Mouse (Mus musculus) CH12.LX (cell line): Measurements from ENCODE around the gene Sept12. TPM values are rescaled to one million over a fixed set of nuclear protein-coding genes. Genes with fewer than 3 reads are reported as not detected.

ENCODE experiments used
- DNase-seq: peaks from one replicate; pipeline ENCODE4 v3.0.0-alpha.2; 2013; ENCODE audit errors: extremely low read depth
- H3K27ac ChIP-seq: 2 replicates; pipeline ENCODE4 v1.5.1; 2012; ENCODE audit warnings: low read depth, mild to moderate bottlenecking, control low read depth, moderate library complexity; ENCODE audit not compliant: insufficient read depth
- H3K27me3 ChIP-seq: replicated peaks from 2 replicates; pipeline ENCODE3; 2012; ENCODE audit warnings: inconsistent platforms
- H3K36me3 ChIP-seq, 2 experiments: replicated peaks in 1 of 2; 2 replicates each; pipeline versions ENCODE3 to v1.6.1; 2012; ENCODE audit warnings: inconsistent platforms in 1 of 2, low read length in 1 of 2, mild to moderate bottlenecking in 1 of 2, mixed read lengths in 1 of 2, moderate library complexity in 1 of 2; ENCODE audit not compliant: control insufficient read depth in 1 of 2, insufficient read depth in 1 of 2
- H3K4me1 ChIP-seq, 2 experiments: 2 replicates each; pipeline ENCODE4 v1.6.1; 2012; ENCODE audit warnings: inconsistent platforms in 1 of 2, moderate library complexity in 1 of 2; ENCODE audit not compliant: insufficient read depth in 2 of 2, control insufficient read depth in 1 of 2
- H3K4me2 ChIP-seq: 2 replicates; pipeline ENCODE4 v1.6.1; 2012; ENCODE audit warnings: low read depth, mild to moderate bottlenecking, control low read depth; ENCODE audit not compliant: poor library complexity, insufficient read depth, severe bottlenecking
- H3K4me3 ChIP-seq, 3 experiments: fragments of 150-350 bp in 1 of 3; sonication (generic) in 1 of 3; replicated peaks in 1 of 3; 2 replicates each; pipeline versions ENCODE3 to v1.5.1; 2011 to 2012; ENCODE audit warnings: low read depth in 2 of 3, low read length in 2 of 3, mild to moderate bottlenecking in 2 of 3, moderate library complexity in 2 of 3, control low read depth in 1 of 3, improper control_type of control experiment in 1 of 3, inconsistent platforms in 1 of 3, mixed read lengths in 1 of 3; ENCODE audit not compliant: poor library complexity in 1 of 3
- H3K79me2 ChIP-seq: replicated peaks from 2 replicates; pipeline ENCODE4 v1.6.1; 2012; ENCODE audit warnings: mild to moderate bottlenecking, moderate library complexity; ENCODE audit not compliant: control insufficient read depth, poor library complexity, insufficient read depth, severe bottlenecking; ENCODE audit errors: extremely low read depth
- H3K9ac ChIP-seq: 2 replicates; pipeline ENCODE4 v1.6.1; 2012; ENCODE audit warnings: low read depth, mild to moderate bottlenecking, control low read depth, moderate library complexity; ENCODE audit not compliant: insufficient read depth
- H3K9me3 ChIP-seq: replicated peaks from 2 replicates; pipeline ENCODE3; 2012; ENCODE audit warnings: low read length, inconsistent platforms, mixed read lengths
- BHLHE40 ChIP-seq: IDR thresholded peaks from 2 replicates; pipeline ENCODE4 v1.6.1; 2011; ENCODE audit warnings: mild to moderate bottlenecking, low read depth, low read length, improper control_type of control experiment
- CHD1 ChIP-seq: IDR thresholded peaks from 2 replicates; pipeline ENCODE4 v1.6.1; 2012; ENCODE audit warnings: low read depth, low read length, improper control_type of control experiment, inconsistent platforms
- CTCF ChIP-seq, 2 experiments: IDR thresholded peaks in 1 of 2; conservative IDR thresholded peaks in 1 of 2; 2 replicates each; pipeline ENCODE4 v1.5.1; 2011 to 2012; ENCODE audit warnings: low read depth in 2 of 2, low read length in 2 of 2, improper control_type of control experiment in 1 of 2, inconsistent platforms in 1 of 2, mild to moderate bottlenecking in 1 of 2, moderate library complexity in 1 of 2
- E2F4 ChIP-seq: IDR thresholded peaks from 2 replicates; pipeline ENCODE4 v1.6.1; 2011; ENCODE audit warnings: low read depth, low read length, improper control_type of control experiment; ENCODE audit not compliant: insufficient replicate concordance
- EP300 ChIP-seq: IDR thresholded peaks from 2 replicates; pipeline ENCODE4 v1.6.1; 2011; ENCODE audit warnings: low read length, improper control_type of control experiment
- ETS1 ChIP-seq: conservative IDR thresholded peaks from 2 replicates; pipeline ENCODE4 v1.6.1; 2012; ENCODE audit warnings: low read depth, mild to moderate bottlenecking, inconsistent platforms, low read length, improper control_type of control experiment, moderate library complexity
- GABPA ChIP-seq: IDR thresholded peaks from 2 replicates; pipeline ENCODE4 v1.6.1; 2012; ENCODE audit warnings: low read depth, low read length, improper control_type of control experiment, inconsistent platforms; ENCODE audit not compliant: insufficient replicate concordance
- HCFC1 ChIP-seq: IDR thresholded peaks from 2 replicates; pipeline ENCODE4 v1.6.1; 2012; ENCODE audit warnings: low read depth, mild to moderate bottlenecking, inconsistent platforms, low read length, improper control_type of control experiment
- JUND ChIP-seq: conservative IDR thresholded peaks from 2 replicates; pipeline ENCODE4 v1.6.1; 2011; ENCODE audit warnings: low read depth, low read length, improper control_type of control experiment
- KAT2A ChIP-seq: IDR thresholded peaks from 2 replicates; pipeline ENCODE4 v1.6.1; 2012; ENCODE audit warnings: low read length, improper control_type of control experiment, inconsistent platforms; ENCODE audit not compliant: insufficient replicate concordance
- MAX ChIP-seq: IDR thresholded peaks from 2 replicates; pipeline ENCODE4 v1.6.1; 2011; ENCODE audit warnings: low read length, improper control_type of control experiment
- MEF2A ChIP-seq: IDR thresholded peaks from 2 replicates; pipeline ENCODE4 v1.6.1; 2014; ENCODE audit warnings: low read depth, mild to moderate bottlenecking, inconsistent platforms, low read length, improper control_type of control experiment, borderline replicate concordance
- MXI1 ChIP-seq: IDR thresholded peaks from 2 replicates; pipeline ENCODE4 v1.6.1; 2011; ENCODE audit warnings: mild to moderate bottlenecking, low read depth, low read length, improper control_type of control experiment
- MYC ChIP-seq: IDR thresholded peaks from 2 replicates; pipeline ENCODE4 v1.6.1; 2011; ENCODE audit warnings: low read depth, mild to moderate bottlenecking, improper control_type of control experiment, low read length
- NELFE ChIP-seq: IDR thresholded peaks from 2 replicates; pipeline ENCODE4 v1.6.1; 2011; ENCODE audit warnings: low read depth, low read length, improper control_type of control experiment
- NRF1 ChIP-seq: IDR thresholded peaks from 2 replicates; pipeline ENCODE4 v1.6.1; 2014; ENCODE audit warnings: low read depth, mild to moderate bottlenecking, inconsistent platforms, low read length, improper control_type of control experiment, moderate library complexity
- POLR2A ChIP-seq: IDR thresholded peaks from 2 replicates; pipeline ENCODE4 v1.6.1; 2011; ENCODE audit warnings: low read depth, mild to moderate bottlenecking, improper control_type of control experiment, low read length
- POLR2AphosphoS2 ChIP-seq: IDR thresholded peaks from 2 replicates; pipeline ENCODE4 v1.6.1; 2011; ENCODE audit warnings: low read depth, low read length, improper control_type of control experiment
- RAD21 ChIP-seq: IDR thresholded peaks from 2 replicates; pipeline ENCODE4 v1.6.1; 2011; ENCODE audit warnings: low read depth, mild to moderate bottlenecking, low read length, improper control_type of control experiment, moderate library complexity
- RCOR1 ChIP-seq: conservative IDR thresholded peaks from 2 replicates; pipeline ENCODE4 v1.6.1; 2012; ENCODE audit warnings: low read depth, mild to moderate bottlenecking, inconsistent platforms, low read length, improper control_type of control experiment
- SIN3A ChIP-seq: IDR thresholded peaks from 2 replicates; pipeline ENCODE4 v1.6.1; 2012; ENCODE audit warnings: low read length, improper control_type of control experiment, inconsistent platforms
- TBP ChIP-seq: conservative IDR thresholded peaks from 2 replicates; pipeline ENCODE4 v1.6.1; 2011; ENCODE audit warnings: low read depth, low read length, improper control_type of control experiment
- TCF12 ChIP-seq: IDR thresholded peaks from 2 replicates; pipeline ENCODE4 v1.6.1; 2014; ENCODE audit warnings: low read depth, mild to moderate bottlenecking, inconsistent platforms, low read length, improper control_type of control experiment
- UBTF ChIP-seq: IDR thresholded peaks from 2 replicates; pipeline ENCODE4 v1.6.1; 2012; ENCODE audit warnings: low read depth, mild to moderate bottlenecking, inconsistent platforms, low read length, improper control_type of control experiment, moderate library complexity
- USF2 ChIP-seq: conservative IDR thresholded peaks from 2 replicates; pipeline ENCODE4 v1.6.1; 2011; ENCODE audit warnings: low read depth, low read length, improper control_type of control experiment
- ZC3H11A ChIP-seq: IDR thresholded peaks from 2 replicates; pipeline ENCODE4 v1.6.1; 2012; ENCODE audit warnings: low read depth, mild to moderate bottlenecking, inconsistent platforms, low read length, improper control_type of control experiment
- ZKSCAN1 ChIP-seq: IDR thresholded peaks from 2 replicates; pipeline ENCODE4 v1.6.1; 2012; ENCODE audit warnings: low read depth, inconsistent platforms, low read length, improper control_type of control experiment, borderline replicate concordance
- dilution Hi-C: fragments of 300-500 bp; cut with MboI; formaldehyde crosslinking; loops from 2 replicates; pipeline ENCODE4 v1.14.3; 2020; ENCODE audit warnings: low sequenced_read_pairs; ENCODE audit not compliant: extremely low pct_unique_long_range_greater_than_20kb, extremely low pct_ligation_motif_present
- in situ Hi-C: fragments of 300-500 bp; cut with MboI; formaldehyde crosslinking; loops from 3 replicates; pipeline ENCODE4 v1.14.3; 2019; ENCODE audit warnings: low sequenced_read_pairs, low pct_ligation_motif_present, low pct_unique_long_range_greater_than_20kb, mixed read lengths
- polyA plus RNA-seq: library from polyadenylated mRNA; unstranded; fragments of >175 nt; gene quantifications from 2 replicates; pipeline ENCODE4 v1.2.1, GENCODE M21; 2012; ENCODE audit warnings: low read depth; ENCODE audit not compliant: insufficient read length
- total RNA-seq, 2 experiments: library from RNA; depleted of rRNA; stranded (reverse); fragments of 300-350 nt in 1 of 2; fragments of >200 nt in 1 of 2; gene quantifications; 2 replicates each; pipeline ENCODE4 v1.2.3; 2012 to 2014

The Sept12 gene
- total and polyA plus RNA-seq, 3 experiments: 0.13 TPM; not detected in 2

DNA sequence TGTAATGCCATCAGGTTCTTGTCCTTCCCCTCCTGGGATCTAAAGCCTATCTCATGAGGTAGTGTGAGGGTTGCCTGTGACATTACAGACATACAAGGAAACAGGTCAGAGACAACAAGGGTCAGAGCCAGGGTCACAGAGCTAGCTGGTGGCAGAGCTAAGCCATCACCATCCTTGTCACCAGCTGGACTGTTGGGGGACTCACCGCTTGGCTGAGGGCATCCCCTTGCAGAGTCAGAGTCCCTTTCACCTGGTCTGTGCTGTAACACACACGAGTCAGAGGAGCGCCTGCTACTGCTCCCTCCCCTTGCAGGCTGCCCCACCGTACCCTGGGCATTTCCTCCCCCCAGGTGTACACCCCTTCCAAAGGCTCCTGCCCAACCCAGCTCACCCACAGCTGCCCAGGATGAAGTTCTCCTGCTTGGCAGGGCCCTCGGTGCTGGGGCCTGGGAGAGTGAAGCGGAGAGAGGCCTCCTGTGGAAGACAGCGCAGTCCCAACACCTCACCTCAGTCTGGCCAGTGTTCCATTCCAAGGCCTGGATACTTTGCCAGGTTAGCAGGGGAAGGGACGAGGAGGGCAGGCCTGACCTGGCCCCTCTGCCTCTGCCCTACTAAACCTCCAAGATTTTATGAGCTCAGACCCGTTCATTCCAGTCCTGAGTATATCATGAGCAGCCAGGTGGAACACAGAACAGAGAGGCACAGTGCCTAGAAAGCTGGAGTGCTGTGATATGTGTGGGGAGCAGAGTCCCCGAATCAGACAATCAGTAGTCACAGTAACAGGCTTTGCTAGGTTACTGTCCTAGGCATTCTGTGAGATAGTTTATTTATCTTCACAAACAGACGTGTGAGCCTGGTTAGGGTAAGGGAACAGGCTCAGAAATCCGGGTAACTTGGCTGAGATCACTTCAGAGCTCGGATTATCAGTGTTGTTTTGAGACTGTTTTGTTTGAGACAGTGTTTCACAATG, 14.7 kb upstream of the Sept12 start:
- Histone ChIP-seq H3K4me3 (peak overlapping the region; percentile 68 to 97 (median 68)), H3K9ac (peak overlapping the region; percentile 11; the same call in 1 of the 2 replicates), H3K36me3 (peaks cover 40 to 67% of the 10 kb centered on the region in 2 experiments), H3K9me3 (no peaks in the 10 kb centered on the region), H3K27ac (peak overlapping the region; percentile 78), H3K4me1 (peaks cover 19 to 48% of the 10 kb centered on the region in 2 experiments), H3K27me3 (no peaks in the 10 kb centered on the region), H3K79me2 (no peaks in the 10 kb centered on the region), H3K4me2 (peak overlapping the region; percentile 90)
- peak; percentile 51 for DNase-seq
- in situ Hi-C loops (no loop called here), dilution Hi-C loops (no loop called here)
- TF ChIP-seq MXI1 (no peak), E2F4 (no peak), RCOR1 (no peak), JUND (no peak), TBP (no peak), TCF12 (0 out of 2 replicates have a peak, but pooled peaks have one; percentile 15), UBTF (no peak), CHD1 (peak; percentile 65; the same call in 1 of the 2 replicates), BHLHE40 (0 out of 2 replicates have a peak, but pooled peaks have one; percentile 16), ETS1 (peak; percentile 20; the same call in 1 of the 2 replicates), SIN3A (no peak; the same call in 1 of the 2 replicates)

DNA sequence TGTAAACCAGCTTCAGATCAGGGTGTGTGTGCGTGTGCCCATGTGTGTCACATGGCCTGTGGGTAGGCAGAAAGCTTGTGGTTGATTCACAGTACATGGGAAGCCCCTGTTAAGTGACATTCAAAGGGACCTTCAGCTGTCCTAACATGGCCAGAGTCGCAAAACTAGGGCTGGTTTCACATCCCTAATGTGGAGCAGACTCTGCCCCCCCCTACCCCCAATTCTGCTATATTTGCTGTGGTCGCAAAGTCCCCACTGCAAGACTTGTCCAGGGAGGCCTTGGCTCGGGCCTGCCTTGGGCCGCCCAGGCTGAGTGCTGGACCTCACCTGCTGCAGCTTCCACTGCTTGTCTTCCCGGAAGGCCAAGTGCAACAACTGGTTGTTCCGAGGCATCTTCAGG, 13.6 kb upstream of the Sept12 start:
- in situ Hi-C loops (no loop called here), dilution Hi-C loops (no loop called here)
- peak overlapping the region; percentile 78 for H3K27ac ChIP-seq
- H3K4me3 ChIP-seq: peak overlapping the region; percentile 3 to 25 (median 5)
- peak overlapping the region; percentile 90 for H3K4me2 ChIP-seq
- H3K9ac ChIP-seq: peak overlapping the region; percentile 11; the same call in 1 of the 2 replicates
- no peaks in the 10 kb centered on the region for H3K27me3 ChIP-seq
- peaks cover 31 to 64% of the 10 kb centered on the region in 2 experiments for H3K36me3 ChIP-seq
- H3K9me3 ChIP-seq: no peaks in the 10 kb centered on the region
- H3K79me2 ChIP-seq: no peaks in the 10 kb centered on the region
- DNase-seq: peak; percentile 84
- peaks cover 19 to 48% of the 10 kb centered on the region in 2 experiments for H3K4me1 ChIP-seq
- TF ChIP-seq E2F4 (no peak), POLR2A (peak; percentile 49; the same call in 1 of the 2 replicates), MYC (peak; percentile 83), NRF1 (no peak), MAX (peak; percentile 88), USF2 (peak; percentile 66), KAT2A (no peak), SIN3A (no peak; the same call in 1 of the 2 replicates), ETS1 (peak; percentile 74), ZC3H11A (no peak), GABPA (no peak), MXI1 (peak; percentile 80; the same call in 1 of the 2 replicates), RAD21 (no peak; the same call in 1 of the 2 replicates), RCOR1 (no peak), UBTF (peak; percentile 67; the same call in 1 of the 2 replicates), ZKSCAN1 (no peak), HCFC1 (peak; percentile 41), MEF2A (peak; percentile 83), TBP (no peak), NELFE (0 out of 2 replicates have a peak, but pooled peaks have one; percentile 31), POLR2AphosphoS2 (no peak), BHLHE40 (peak; percentile 87), EP300 (peak; percentile 73), CTCF (conservative IDR thresholded peaks at IDR 0.05 in 1 of 2, IDR thresholded peaks at IDR 0.05 in 1 of 2; ENCODE audit: low read depth in 2 of 2, low read length in 2 of 2) (no peak), JUND (no peak), CHD1 (no peak)
